Mouse (Mus musculus): ENCODE measurements at regions not wholly inside any gene's neighbourhood (a gene's known extent, or its start where the extent isn't known, plus 50 kb on each side); places are given as distances from the start of the nearest gene placed in this dataset.
"Not testable (repeated sequence)": the region's sequence is repeated elsewhere in the genome, so short reads cannot be mapped to it uniquely, and the experiment has no call there.

GRCm38 (mm10) chr5:75402631-75403030, 172.1 kb upstream of the Kit start:
- intact Hi-C loops (cut with DNase I; ENCODE audit: low total_unique reads): no loop called here
- DNase-seq: no peak

DNA sequence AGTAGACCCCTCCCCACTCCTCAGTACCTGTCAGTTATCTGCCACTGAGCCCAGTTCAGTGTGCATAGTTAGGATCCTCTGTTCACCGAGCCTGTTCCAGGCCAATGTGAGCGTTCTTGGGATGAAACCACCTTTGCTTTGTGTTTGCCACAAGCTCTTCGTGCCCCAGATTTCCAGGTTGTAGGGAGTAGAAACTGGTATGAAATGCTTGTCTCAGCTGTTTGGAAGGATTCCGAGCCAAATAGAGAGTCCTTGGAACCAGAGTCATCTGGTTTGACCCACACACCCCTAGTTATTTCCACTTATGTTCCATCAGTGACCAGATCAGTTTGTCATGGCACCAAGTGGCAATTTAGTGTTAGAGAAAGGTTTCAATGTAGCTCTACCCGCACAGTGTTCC, 171.2 kb upstream of the Kit start:
- intact Hi-C loops (cut with DNase I; ENCODE audit: low total_unique reads): no loop called here
- no peak for DNase-seq

- intact Hi-C loops (cut with DNase I; ENCODE audit: low total_unique reads): no loop called here
- no peak for DNase-seq
Measured at GRCm38 (mm10) chr5:75404601-75405285, 170.0 kb upstream of the Kit start.

- DNase-seq: no peak
- intact Hi-C loops (cut with DNase I; ENCODE audit: low total_unique reads): no loop called here
Measured at GRCm38 (mm10) chr5:75405496-75405895, 169.2 kb upstream of the Kit start.

GRCm38 (mm10) chr5:75407686-75408085, 167.0 kb upstream of the Kit start:
- no peak for DNase-seq
- intact Hi-C loops (cut with DNase I; ENCODE audit: low total_unique reads): no loop called here

DNA sequence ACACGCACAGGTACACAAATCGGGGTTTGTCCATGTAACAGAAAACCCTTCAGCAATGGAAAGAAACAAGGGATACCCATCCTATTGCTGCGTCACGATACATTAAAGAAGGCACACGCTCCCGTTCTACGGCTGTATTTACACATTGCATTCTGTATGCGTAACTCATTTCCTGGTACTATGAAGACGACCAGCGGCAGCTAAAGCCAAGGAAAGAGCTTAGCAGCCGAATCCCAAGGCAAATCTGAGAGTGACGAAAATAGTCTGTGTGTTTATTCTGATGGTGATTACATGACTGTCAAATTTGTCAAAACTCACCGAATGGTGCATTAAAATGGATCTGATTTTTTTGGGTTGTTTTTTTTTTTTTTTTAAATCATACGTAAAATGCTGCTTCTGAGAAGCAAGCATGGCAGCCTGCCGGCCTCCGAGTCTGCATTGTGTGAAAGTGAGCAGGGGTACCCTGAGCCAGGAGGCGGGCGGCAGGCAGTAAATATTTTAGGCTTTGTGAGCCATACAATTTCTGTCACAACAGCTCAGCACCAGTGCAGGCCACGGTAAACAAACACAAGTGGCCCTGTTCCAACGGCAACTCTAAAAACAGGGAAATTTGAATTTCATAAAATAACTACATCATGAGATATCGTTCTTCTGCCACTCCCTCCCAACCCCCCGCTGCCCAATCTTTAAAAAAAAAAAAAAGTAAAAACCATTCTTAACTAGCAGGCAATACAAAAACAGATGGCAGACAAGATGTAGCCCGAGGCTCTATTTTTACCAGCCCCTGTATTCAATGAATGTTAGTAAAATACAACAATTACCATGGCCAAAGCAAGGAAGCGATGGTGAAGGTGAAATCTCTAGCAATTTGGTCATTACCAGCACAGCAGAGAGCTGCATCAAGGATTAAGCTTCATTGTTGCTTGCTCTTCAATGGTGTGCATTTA, 164.2 kb upstream of the Kit start:
- intact Hi-C loops (cut with DNase I; ENCODE audit: low total_unique reads): no loop called here
- no peak for DNase-seq

- DNase-seq; intact Hi-C loops (cut with DNase I; ENCODE audit: low total_unique reads): not testable (repeated sequence)
Measured at GRCm38 (mm10) chr5:75419282-75419681, 155.4 kb upstream of the Kit start.

GRCm38 (mm10) chr5:75432885-75433284, 141.8 kb upstream of the Kit start:
- no peak for DNase-seq
- intact Hi-C loops (cut with DNase I; ENCODE audit: low total_unique reads): no loop called here

- intact Hi-C loops (cut with DNase I; ENCODE audit: low total_unique reads): no loop called here
- DNase-seq: no peak
Measured at GRCm38 (mm10) chr5:75437924-75438323, 136.8 kb upstream of the Kit start.

DNA sequence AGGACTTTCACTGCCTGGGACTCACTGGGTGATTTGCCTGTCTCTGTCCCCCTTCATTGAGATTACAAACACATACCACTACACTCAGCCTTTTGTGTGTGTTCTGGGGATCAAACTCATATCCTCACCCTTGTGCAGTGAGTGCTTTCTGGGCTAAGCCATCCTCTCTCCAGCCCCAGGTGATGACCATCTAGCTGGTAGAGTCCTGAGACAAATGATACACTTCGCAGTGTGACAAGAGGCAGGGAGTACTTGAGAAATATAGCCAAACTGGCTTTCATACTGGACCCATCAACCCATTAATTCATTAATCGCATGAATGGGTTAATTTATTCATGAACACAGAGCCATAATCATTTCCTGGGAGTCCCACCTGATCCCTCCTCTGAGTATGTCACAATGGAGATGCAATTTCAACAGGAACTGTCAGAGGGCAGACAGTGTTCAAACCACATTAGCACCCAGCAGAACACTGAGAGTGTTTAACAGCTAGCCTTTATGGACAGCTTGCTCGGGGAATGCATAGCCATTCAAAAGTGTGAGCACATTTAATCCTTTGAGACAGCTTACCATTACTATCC, 130.6 kb upstream of the Kit start:
- no peak for DNase-seq
- intact Hi-C loops (cut with DNase I; ENCODE audit: low total_unique reads): no loop called here

DNA sequence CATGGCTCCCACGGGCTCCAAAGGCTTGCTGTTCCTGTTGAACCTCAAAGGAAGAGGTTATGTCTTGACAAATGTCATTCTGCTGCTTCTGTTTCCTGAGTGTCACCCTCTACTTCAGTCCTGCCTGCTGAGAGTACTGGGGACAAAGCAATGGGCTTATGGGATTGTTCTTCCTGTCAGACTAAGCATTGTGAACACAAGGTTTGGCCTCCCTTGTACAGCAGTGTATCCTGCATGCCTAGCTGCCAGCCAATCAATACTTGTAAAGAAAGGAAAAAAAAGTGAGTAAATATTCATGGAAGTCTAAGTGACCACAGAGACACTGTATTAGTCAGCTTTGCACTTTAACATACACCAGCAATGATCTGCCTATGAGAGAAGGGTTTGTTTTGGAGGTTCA, 128.3 kb upstream of the Kit start:
- no peak for DNase-seq
- intact Hi-C loops (cut with DNase I; ENCODE audit: low total_unique reads): no loop called here

DNA sequence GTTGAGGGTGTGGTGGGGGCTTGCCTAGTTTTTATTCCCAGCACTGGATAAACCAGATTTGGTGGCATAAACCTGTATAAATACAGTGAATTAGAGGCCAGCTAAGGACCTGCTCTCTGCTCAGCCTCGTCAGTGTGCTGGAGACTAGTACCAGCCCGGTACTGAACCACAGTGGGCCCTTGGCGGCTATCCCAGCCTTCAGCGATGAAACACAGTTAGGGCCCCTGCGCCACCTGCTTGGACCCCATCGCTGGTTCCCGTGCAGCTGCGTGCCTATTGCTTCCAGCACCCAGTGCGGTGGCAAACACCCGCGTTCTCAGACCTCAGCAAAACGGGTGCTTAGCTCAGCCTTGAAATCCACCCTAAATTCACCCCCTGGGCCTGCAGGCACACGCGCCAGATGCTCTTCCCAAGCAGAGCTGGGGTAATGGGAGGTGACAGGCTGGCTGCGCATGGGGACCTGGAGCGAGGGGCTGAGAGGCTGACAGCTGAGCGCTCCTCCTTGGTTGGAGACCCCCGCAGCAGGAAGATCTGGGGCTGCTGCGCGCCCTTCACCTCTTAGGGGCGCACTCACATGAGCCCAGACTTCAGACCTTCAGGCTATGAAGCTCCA, 124.7 kb upstream of the Kit start:
- DNase-seq: no peak
- intact Hi-C loops (cut with DNase I; ENCODE audit: low total_unique reads): no loop called here

DNA sequence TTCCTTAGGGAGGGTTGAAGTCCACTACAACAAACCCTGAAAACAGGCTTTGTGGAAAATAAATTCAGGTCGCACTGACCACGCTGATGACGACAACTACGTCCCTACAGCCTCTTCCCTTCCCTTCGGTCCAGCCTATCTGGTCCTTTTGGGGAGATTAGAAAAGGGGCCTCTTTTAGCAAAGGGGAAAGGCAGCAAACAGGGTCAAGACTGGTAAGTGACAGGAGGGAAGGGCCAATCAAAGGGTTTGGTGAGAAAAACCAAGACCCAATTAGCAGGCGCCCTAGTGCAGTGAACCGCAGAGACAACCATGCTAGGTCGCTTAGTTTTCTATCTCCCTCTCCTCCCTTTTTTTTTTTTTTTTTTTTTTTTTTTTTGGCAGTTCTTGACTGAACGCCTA, 124.2 kb upstream of the Kit start:
- intact Hi-C loops (cut with DNase I; ENCODE audit: low total_unique reads): no loop called here
- no peak for DNase-seq

DNA sequence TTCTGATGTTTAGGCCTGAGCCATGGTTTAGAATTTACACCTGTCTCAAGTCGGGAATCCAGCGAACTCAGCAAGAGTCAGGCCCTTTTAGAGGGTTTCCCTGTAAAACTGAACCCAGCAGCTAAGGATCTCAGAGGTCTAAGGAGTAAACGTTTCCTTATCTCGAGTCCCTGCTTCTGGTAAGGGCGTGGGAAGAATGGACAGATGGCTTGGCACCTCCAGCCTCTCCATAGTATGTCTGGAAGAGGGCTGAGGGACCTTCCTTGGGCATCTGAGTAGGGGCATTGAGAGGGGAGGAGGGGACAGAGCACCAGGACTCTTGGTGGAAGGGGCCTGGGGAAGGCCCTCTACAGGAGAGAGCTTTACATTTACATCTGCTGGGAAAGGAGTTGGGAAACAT, 123.6 kb upstream of the Kit start:
- no peak for DNase-seq
- intact Hi-C loops (cut with DNase I; ENCODE audit: low total_unique reads): no loop called here

- DNase-seq: no peak
- intact Hi-C loops (cut with DNase I; ENCODE audit: low total_unique reads): no loop called here
Measured at GRCm38 (mm10) chr5:75451693-75452092, 123.0 kb upstream of the Kit start.

GRCm38 (mm10) chr5:75453757-75454390, 120.8 kb upstream of the Kit start:
- no peak for DNase-seq
- intact Hi-C loops (cut with DNase I; ENCODE audit: low total_unique reads): no loop called here

GRCm38 (mm10) chr5:75454961-75455541, 119.7 kb upstream of the Kit start:
- intact Hi-C loops (cut with DNase I; ENCODE audit: low total_unique reads): no loop called here
- DNase-seq: no peak

- intact Hi-C loops (cut with DNase I; ENCODE audit: low total_unique reads): no loop called here
- DNase-seq: no peak
Measured at GRCm38 (mm10) chr5:75457403-75457802, 117.3 kb upstream of the Kit start.

DNA sequence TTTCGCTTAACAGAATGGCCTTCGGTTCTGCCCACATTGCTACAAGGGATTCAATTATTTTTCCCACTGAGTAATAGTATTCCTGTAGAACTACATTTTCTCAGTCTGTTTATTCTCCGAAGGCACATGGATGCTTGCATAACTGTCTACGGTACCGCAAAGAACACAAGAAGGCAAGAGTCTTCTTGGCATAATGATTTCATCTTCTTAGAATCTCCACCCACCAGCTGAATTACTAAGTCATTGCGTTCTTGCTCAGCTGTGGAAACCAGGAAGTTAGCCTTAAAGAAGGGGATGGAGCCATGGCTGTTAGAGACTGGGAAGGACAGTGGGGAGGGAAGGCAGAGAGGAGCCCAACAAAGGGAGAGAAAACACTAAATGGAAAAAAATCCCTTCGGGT, 116.4 kb upstream of the Kit start:
- intact Hi-C loops (cut with DNase I; ENCODE audit: low total_unique reads): no loop called here
- DNase-seq: no peak

All from gastrocnemius, postnatal 14 days (tissue).